Mouse (Mus musculus) thymus, adult 2 months (tissue): Measurements from ENCODE around the gene Ap1s3.

Source experiments
- CTCF ChIP-seq: fragments of 200-500 bp; IDR thresholded peaks from 2 replicates; pipeline ENCODE4 v1.5.1; 2012; ENCODE audit warnings: mild to moderate bottlenecking, control low read depth, low read length, moderate library complexity, borderline replicate concordance; ENCODE audit not compliant: control insufficient read depth, poor library complexity, insufficient read depth; ENCODE audit errors: extremely low read depth
- POLR2A ChIP-seq: fragments of 200-500 bp; IDR thresholded peaks from 2 replicates; pipeline ENCODE4 v1.6.1; 2012; ENCODE audit warnings: mild to moderate bottlenecking, low read length, control low read depth, moderate library complexity; ENCODE audit not compliant: control insufficient read depth, poor library complexity, insufficient read depth; ENCODE audit errors: extremely low read depth

DNA sequence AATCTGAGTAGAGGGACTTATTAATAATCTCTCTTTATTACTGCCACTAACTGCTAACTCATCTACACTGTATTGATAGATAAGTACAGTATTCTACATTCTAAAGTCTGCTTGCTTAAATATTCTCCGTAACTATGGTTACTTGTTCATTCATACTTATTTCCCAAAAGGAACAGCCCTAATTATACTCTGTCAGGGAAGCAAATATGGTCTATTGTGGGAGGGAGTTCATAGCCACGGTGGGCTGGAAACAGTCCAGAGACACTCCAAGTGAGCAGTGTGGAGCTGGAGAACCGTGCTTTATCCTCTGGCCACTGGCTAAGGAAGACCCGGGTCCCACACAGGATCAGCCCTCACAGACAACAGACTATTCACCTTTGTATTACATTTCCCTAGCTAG is 38.9 kb upstream of the Ap1s3 start:
- TF ChIP-seq CTCF (no peak), POLR2A (no peak)
